Mouse (Mus musculus) small intestine, adult 2 months (tissue): Measurements from ENCODE around the gene Rps6ka1. TPM values are rescaled to one million over a fixed set of nuclear protein-coding genes. Genes with fewer than 3 reads are reported as not detected.

Experiments used
- H3K27ac ChIP-seq: fragments of 200-500 bp; 2 replicates; pipeline ENCODE4 v1.5.1; 2012; ENCODE audit warnings: low read depth, low read length, control low read depth, inconsistent platforms; ENCODE audit not compliant: insufficient read depth
- H3K27me3 ChIP-seq: fragments of 200-500 bp; 2 replicates; pipeline ENCODE4 v1.6.1; 2012; ENCODE audit warnings: mild to moderate bottlenecking, moderate library complexity, low read length, inconsistent platforms; ENCODE audit not compliant: control insufficient read depth, insufficient read depth
- H3K36me3 ChIP-seq: fragments of 200-500 bp; 2 replicates; pipeline ENCODE4 v1.6.1; 2012; ENCODE audit warnings: mild to moderate bottlenecking, low read length, control low read depth, inconsistent platforms; ENCODE audit not compliant: control insufficient read depth, insufficient read depth
- H3K4me1 ChIP-seq: fragments of 200-500 bp; 2 replicates; pipeline ENCODE4 v1.6.1; 2012; ENCODE audit warnings: low read length, inconsistent platforms, mixed read lengths; ENCODE audit not compliant: control insufficient read depth, insufficient read depth, insufficient read length
- H3K4me3 ChIP-seq: fragments of 200-500 bp; 2 replicates; pipeline ENCODE4 v1.5.1; 2012; ENCODE audit warnings: low read depth, mild to moderate bottlenecking, control low read depth, inconsistent platforms, low read length, moderate library complexity
- CTCF ChIP-seq: fragments of 200-500 bp; IDR thresholded peaks from 2 replicates; pipeline ENCODE4 v1.5.1; 2012; ENCODE audit warnings: low read depth, mild to moderate bottlenecking, control low read depth, inconsistent platforms, low read length, moderate library complexity, mixed read lengths; ENCODE audit not compliant: insufficient replicate concordance, insufficient read length; ENCODE audit errors: extremely low read depth
- POLR2A ChIP-seq: fragments of 200-500 bp; IDR thresholded peaks from 2 replicates; pipeline ENCODE4 v1.6.1; 2012; ENCODE audit warnings: low read depth, mild to moderate bottlenecking, control low read depth, inconsistent platforms, low read length, moderate library complexity
- WGBS: fragments of 180-500 bp; shearing (Covaris S2); methylation state at CpG from one replicate; pipeline ENCODE4 v1.1.7; 2018; 5-methylcytosine and 5-hydroxymethylcytosine counted together
- polyA plus RNA-seq: library from polyadenylated mRNA; depleted of rRNA; stranded (reverse); fragments of >200 nt; gene quantifications from 2 replicates; pipeline ENCODE4 v1.2.3, GENCODE M21; 2012

Rps6ka1 gene
- polyA plus RNA-seq, 1 experiment: 220 TPM

DNA sequence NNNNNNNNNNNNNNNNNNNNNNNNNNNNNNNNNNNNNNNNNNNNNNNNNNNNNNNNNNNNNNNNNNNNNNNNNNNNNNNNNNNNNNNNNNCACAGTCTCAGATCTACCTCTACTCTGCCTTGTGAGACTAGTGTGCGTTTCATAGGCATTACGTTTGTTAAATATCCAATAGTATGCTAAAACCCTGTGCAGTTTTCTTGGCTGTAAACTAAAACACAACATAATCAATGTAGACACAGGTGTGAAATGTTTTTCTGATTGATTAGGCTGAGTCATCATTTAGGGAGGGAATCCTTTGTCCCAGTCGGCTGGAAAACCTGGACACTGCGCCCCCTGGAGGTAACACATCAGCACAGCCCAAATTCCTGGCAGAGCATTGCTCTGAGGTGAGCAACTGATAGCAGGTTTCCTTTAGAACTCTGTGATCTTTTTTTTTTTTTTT, 48.2 kb downstream of the Rps6ka1 start:
- Histone ChIP-seq H3K4me1 (peaks cover 4% of the 10 kb centered on the region; the same call in 1 of the 2 replicates), H3K36me3 (no peaks in the 10 kb centered on the region), H3K27me3 (no peaks in the 10 kb centered on the region), H3K27ac (no peak overlapping the region), H3K4me3 (no peak overlapping the region)
- TF ChIP-seq CTCF (peak; percentile 54; the same call in 1 of the 2 replicates), POLR2A (no peak)
- 62% methylated on average over 4 of the region's 4 CpGs for WGBS

DNA sequence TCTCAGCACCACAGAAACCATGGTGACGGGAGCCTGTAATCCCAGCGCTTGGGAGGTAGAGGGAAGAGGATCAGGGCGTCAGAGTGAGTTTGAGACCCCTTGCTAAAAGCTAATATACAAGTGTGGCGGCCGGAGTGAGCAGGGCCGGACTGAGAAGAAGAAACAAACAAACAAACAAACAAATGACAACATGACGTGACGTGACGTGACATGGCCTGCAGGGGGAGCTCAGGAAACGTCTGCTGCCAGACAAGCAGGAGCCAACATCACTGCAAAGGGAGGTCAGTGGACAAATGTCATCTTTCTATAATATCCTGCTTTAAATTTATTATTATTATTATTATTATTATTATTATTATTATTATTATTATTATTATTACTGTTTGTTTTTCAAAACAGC, 51.0 kb downstream of the Rps6ka1 start:
- 39% methylated on average over 10 of the region's 10 CpGs for WGBS
- Histone ChIP-seq H3K36me3 (no peaks in the 10 kb centered on the region), H3K27me3 (no peaks in the 10 kb centered on the region), H3K4me3 (no peak overlapping the region), H3K27ac (no peak overlapping the region), H3K4me1 (peaks cover 2% of the 10 kb centered on the region; the same call in 1 of the 2 replicates)
- TF ChIP-seq CTCF (peak; percentile 49; the same call in 1 of the 2 replicates), POLR2A (no peak)

DNA sequence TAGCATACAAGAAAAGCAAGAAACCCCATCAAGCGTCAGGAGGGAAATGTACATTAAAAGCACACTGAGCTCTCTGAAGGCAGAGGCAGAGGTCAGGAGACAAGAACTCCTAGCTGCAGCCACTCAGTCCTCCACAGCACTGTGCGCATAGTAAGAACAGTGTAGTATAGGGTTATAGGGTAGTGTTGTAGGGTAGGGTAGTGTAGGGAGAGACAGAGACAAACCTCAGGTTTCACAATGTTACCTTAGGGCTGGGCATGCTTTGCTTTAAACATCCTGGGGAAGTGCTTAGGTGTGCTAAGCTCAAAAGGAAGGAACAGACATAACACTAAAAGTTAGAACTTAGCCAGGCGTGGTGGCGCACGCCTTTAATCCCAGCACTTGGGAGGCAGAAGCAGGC, 52.4 kb downstream of the Rps6ka1 start:
- TF ChIP-seq POLR2A (no peak), CTCF (no peak)
- Histone ChIP-seq H3K4me3 (no peak overlapping the region), H3K36me3 (no peaks in the 10 kb centered on the region), H3K27ac (no peak overlapping the region), H3K27me3 (no peaks in the 10 kb centered on the region), H3K4me1 (no peaks in the 10 kb centered on the region)
- WGBS: 94% methylated on average over 5 of the region's 5 CpGs

DNA sequence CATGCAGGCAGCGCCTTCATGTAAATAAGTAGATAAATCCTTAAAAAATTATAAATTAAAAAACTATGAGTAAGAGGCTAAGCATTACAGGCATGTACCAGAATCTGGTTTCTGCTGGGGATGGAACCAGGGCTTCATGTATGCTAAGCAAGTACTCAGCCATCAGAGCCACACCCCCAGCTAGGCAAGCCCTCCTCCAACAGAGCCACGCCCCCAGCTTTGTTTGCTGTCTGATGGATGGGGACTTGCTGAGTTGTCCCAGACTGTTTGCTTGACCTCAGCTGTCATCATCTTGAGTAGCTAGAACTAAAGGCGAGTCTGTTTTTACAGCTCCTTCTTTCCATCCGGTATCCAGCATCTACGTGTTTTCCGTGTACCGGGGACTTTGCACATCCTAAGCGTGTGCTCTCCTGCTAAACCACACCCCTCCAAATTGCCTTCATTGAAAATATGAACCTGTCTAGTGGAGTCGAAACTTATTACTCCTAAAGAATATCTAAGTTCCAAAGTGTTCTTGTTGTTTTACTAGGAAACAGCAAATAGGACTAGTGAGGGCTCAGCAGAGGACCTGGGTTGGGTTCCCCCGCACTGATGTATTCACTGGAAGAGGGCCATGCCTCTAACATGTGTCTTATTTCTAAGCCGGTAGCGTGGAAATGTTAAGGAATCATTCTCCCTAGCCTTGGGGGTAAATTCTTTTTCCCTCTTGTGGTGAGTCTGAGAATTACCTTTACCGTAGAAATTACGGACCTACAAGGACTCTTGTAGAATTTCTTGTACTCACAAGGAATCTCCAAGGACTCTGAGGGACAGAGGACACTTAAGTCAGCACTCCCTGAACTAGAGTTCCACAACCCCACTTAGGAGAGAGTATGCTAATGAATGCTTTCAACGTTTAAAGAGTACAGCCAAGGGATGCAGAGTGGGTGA, 54.4 kb downstream of the Rps6ka1 start:
- H3K27ac ChIP-seq: no peak overlapping the region
- no peaks in the 10 kb centered on the region for H3K27me3 ChIP-seq
- H3K4me1 ChIP-seq: peaks cover 2% of the 10 kb centered on the region; the same call in 1 of the 2 replicates
- TF ChIP-seq POLR2A (no peak), CTCF (no peak)
- H3K4me3 ChIP-seq: no peak overlapping the region
- H3K36me3 ChIP-seq: no peaks in the 10 kb centered on the region
- 23% methylated on average over 15 of the region's 15 CpGs for WGBS

DNA sequence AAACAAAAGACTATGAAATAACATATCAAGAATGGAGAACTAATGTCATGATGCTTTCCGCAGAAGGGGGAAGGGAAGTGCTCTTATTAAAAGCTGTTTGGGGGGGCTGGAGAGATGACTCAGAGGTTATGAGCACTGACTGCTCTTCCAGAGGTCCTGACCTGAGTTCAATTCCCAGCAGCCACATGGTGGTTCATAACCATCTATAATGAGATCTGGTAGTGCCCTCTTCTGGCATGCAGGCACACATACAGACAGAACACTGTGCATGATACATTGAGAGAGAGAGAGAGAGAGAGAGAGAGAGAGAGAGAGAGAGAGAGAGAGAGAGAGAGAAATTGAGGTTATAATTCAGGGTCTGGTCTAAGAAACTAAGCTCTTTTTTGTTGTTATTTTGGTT, 57.1 kb downstream of the Rps6ka1 start:
- Histone ChIP-seq H3K4me1 (peaks cover 2% of the 10 kb centered on the region; the same call in 1 of the 2 replicates), H3K27ac (no peak overlapping the region), H3K36me3 (no peaks in the 10 kb centered on the region), H3K27me3 (no peaks in the 10 kb centered on the region), H3K4me3 (no peak overlapping the region)
- 100% methylated on average over 1 of the region's 1 CpGs for WGBS
- no peak for TF ChIP-seq POLR2A
- TF ChIP-seq CTCF: no peak

DNA sequence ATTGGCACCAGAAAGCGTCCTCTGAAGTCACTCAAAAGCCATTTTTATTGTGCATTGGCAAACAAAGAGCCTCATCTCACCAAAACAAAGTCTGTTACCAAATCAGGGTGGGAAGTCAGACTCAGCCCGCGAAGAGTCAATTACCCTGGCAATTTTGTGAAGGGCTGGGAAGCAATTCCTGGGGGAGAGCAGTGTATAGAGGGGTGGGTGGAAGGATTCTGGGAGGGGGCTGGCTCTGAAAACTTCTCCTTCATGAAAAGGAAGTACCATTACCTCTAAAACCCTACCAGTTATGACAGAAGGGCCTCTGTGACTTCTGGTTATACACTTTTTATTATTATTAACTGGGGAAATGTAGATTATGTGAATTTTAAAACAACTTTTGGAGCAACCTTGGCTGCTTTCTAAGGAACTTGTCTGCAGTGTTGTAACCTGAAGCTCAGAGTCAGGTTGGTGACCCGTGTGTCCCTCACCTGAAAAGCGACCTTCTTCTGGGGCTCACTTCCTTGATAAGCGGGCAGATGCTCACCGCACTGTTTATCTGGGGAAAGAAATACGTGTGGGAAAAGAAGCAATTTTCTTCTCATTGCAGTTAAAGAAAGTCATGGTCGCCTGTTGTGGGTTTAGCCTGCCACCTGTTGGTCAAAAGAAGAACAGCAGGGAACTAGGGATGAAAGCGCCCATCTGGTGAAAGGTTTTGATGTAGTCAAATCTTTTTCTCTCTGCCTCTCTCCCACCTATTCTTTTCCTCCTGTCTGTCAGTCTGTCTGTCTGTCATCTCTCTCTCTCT, 58.1 kb downstream of the Rps6ka1 start:
- TF ChIP-seq POLR2A: no peak
- peak; percentile 45; the same call in 1 of the 2 replicates for TF ChIP-seq CTCF
- no peak overlapping the region for H3K27ac ChIP-seq

More for the DNA sequence above, 58.1 kb downstream of the Rps6ka1 start:
- H3K4me1 ChIP-seq: peaks cover 2% of the 10 kb centered on the region; the same call in 1 of the 2 replicates
- WGBS: 5% methylated on average over 10 of the region's 10 CpGs
- no peak overlapping the region for H3K4me3 ChIP-seq
- H3K27me3 ChIP-seq: no peaks in the 10 kb centered on the region
- no peaks in the 10 kb centered on the region for H3K36me3 ChIP-seq
